Mouse (Mus musculus) megakaryocyte, adult 5-6 weeks (primary cell): ENCODE measurements around the gene Stard7. TPM values are rescaled to one million over a fixed set of nuclear protein-coding genes. Genes with fewer than 3 reads are reported as not detected.
A peak's percentile ranks its signal among the peaks of the same experiment; 100 is the strongest.
"Not testable (repeated sequence)": the region's sequence is repeated elsewhere in the genome, so short reads cannot be mapped to it uniquely, and the experiment has no call there.

ENCODE experiments used
- ATAC-seq: 2 replicates; pipeline ENCODE4 v1.8.0; 2016; ENCODE audit warnings: mild to moderate bottlenecking, inconsistent platforms; ENCODE audit not compliant: poor library complexity, severe bottlenecking
- total RNA-seq, 2 experiments: library from RNA; stranded (forward) in 1 of 2; stranded (reverse) in 1 of 2; fragments of 153-499, 151-499 nt in 1 of 2; fragments of 221-1000, 200-1000 nt in 1 of 2; gene quantifications; 2 replicates each; pipeline versions ENCODE4 v1.2.3 to v1.2.4; 2015 to 2017

Gene Stard7
- total RNA-seq, 2 experiments from 2014 or later: 42.0 to 65.1 TPM

- ATAC-seq: no peak
Measured at GRCm38 (mm10) chr2:127272806-127273205, 2.8 kb downstream of the Stard7 start.

DNA sequence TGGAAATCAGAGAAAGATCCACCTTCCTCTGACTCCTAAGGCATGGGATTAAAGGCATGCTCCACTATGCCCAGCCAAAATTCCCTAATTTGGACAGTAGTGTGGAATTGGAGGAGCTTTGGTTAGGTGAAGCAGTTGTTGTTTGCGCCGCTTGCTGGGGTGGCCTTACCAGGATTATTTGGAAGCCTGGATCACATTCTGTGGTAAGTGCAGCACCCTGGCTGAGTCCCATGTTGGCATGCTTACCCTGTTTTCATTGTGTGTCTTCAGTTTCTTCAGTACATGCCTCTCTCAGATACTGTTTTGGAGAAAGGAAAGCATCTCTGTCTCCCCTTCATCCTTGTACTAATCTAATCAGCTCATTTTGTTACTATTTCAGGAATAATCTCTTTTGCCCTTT is 4.6 kb downstream of the Stard7 start:
- no peak for ATAC-seq

DNA sequence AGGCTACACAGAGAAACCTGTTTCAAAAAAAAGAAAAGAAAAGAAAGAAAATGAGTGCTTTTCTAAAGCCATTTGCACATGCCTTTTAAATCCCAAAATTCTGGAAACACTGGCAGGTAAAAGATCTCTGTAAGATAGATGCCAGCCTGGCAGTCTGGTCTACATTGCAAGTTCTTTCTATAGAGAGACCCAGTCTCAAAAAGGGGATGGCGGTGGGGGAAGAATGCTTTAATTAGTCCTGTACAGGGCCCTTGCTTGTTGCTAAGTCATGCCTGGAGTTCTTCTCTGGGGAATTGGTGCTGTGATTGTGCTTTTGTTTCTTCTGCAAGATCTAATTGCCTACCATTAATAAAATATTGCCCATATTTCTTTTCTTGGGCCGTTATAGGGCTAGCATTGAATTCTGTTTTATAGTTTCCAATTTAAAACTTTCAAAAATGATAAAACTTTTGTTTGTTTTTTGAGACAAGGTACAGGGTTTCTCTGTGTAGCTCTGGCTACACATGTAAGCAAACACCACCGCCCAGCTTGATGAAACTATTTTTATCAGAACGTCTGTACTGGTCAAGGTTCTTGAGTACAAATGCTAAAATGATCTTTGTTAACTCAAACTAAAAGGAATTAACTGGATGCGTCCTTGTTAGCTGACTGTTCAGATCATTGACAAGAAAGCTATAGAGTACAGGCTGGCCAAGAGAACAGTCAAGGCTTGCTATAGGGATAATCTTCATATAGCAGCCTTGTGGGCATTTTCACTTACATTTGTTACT is 5.7 kb downstream of the Stard7 start:
- no peak for ATAC-seq

- peak; percentile 57 for ATAC-seq
Measured at GRCm38 (mm10) chr2:127278162-127278561, 8.1 kb downstream of the Stard7 start.

- ATAC-seq: no peak
Measured at GRCm38 (mm10) chr2:127292250-127292649, 22.2 kb downstream of the Stard7 start.

- no peak for ATAC-seq
Measured at GRCm38 (mm10) chr2:127297001-127297805, 27.2 kb downstream of the Stard7 start.

GRCm38 (mm10) chr2:127298056-127298455 is 28.0 kb downstream of the Stard7 start:
- no peak for ATAC-seq

- ATAC-seq: peak; percentile 58
Measured at GRCm38 (mm10) chr2:127300701-127301100, 30.7 kb downstream of the Stard7 start.

DNA sequence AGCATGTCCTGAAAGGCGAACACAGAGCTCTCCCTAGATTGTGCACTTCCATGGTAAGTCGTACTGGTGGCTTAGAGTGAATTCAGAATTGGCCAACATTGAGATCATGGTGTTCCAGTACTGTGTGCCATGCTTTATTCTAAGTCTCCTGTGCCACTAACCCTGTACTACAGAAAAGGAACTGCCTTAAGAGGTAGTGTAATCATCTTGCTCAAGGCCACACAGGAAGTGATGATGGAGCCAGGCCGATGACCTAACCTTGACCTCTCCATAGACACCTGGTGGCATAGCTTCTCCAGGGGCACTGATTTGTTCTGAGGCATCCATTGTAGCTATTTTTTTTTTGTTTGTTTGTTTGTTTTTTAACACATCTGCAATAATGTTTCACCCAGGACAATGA is 31.9 kb downstream of the Stard7 start:
- ATAC-seq: peak; percentile 96

DNA sequence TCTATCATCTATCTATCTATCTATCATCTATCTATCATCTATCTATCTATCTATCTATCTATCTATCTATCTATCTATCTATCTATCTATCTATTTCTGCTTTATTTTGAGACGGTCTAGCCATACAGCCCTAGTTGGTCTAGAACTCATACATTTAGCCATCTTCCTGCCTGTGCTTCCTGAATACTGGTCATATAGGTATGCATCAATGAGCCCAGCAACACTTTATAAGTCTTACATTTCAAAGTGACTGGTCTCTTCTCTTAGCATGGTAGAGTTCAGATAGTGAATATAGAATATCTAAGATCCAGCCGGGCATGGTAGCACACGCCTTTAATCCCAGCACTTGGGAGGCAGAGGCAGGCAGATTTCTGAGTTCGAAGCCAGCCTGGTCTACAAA is 34.2 kb downstream of the Stard7 start:
- ATAC-seq: not testable (repeated sequence)

DNA sequence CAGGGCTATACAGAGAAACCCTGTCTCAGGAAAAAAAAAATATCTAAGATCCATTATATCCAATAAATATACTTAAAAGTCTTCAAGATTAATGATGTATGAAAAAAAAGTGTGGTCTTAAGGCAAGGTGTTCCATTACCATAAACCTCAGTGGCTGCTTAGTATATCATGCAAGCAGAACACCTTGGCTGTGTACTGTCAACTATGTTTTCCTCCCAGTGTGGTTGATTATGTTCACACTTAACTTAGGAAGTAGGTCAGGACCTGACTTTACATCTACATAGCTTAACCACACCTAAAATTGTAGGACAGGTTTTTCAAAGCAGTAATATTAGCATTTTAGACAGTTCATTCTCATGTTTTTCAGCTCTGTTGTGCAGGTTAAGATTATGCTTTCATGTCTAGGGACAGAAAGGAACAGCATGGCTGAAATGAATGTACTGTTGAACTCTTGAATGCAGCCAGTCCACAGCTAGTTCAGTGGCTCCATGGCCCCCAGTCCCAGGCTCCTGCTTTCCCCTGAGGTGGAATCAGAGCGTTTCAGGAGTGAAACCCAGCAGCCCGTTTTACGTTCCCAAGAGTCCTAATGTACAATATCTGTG is 34.7 kb downstream of the Stard7 start:
- ATAC-seq: no peak

DNA sequence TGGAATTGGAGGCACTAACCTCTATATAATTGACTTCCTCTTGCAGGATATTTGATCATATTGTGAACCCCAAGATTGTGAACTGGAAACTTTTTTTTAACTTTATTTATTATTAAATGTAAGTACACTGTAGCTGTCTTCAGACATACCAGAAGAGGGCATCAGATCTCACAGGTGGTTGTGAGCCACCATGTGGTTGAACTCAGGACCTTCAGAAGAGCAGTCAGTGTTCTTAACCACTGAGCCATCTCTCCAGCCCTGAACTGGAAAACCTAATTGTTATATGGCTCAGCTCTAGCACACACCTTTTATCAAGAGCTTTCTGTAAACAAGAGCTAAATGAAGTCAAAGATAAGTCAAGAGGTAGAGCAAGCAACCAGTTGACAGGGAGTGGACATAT is 36.1 kb downstream of the Stard7 start:
- no peak for ATAC-seq

DNA sequence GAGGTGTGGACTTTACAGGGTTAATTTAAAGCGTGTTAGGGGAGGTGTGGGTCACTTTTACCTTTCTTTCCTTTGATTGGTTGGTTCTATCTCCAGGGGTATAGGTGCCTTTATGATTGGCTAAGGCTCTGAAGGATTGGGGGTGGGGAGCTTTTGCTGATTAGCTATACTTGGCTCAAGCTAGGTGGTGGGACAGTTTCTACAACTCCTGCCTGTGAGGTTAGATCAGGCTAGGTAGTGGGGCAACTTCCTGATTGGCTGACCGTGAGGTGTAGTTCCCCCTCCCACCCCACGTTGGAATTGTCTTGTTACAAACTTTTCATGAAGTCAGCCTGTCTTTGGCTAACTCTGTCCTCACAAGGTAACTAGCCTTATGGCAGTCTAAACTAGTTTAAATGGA is 37.2 kb downstream of the Stard7 start:
- peak; percentile 66 for ATAC-seq

DNA sequence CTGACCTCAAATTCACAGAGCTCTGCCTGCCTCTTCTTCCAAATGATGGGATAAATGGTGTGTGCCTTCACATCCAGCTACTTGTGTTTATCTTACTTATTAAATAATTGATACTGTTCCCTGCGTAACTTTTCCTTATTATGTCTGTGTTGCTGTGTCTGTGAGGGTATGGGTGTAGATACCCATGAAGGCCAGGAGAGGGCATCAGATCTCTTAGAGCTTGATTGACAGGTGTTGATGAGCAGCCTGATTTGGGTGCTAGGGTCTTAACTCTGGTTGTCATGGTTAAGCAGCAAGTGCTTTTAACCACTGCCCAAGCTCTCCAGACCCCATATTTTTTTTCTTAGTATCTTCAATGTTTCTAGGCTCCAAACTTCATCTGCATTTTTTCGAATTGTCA is 38.6 kb downstream of the Stard7 start:
- peak; percentile 58 for ATAC-seq

DNA sequence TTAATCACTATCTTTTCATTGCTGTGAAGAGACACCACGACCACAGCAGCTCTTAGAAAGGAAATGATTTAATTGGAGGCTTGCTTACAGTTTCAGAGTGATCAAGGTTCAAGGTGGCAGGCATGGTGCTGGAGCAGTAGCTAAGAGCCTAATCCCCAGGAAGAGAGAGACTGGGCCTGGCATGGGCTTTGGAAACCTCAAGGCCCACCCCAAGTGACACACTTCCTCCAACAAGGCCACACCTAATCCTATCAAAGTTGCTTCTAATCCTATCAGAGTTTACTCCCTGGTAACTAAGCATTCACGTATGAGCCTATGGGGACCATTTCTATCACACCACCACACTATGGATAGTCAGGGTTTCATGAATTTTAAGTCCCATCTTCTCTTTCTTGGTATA is 40.2 kb downstream of the Stard7 start:
- ATAC-seq: no peak

DNA sequence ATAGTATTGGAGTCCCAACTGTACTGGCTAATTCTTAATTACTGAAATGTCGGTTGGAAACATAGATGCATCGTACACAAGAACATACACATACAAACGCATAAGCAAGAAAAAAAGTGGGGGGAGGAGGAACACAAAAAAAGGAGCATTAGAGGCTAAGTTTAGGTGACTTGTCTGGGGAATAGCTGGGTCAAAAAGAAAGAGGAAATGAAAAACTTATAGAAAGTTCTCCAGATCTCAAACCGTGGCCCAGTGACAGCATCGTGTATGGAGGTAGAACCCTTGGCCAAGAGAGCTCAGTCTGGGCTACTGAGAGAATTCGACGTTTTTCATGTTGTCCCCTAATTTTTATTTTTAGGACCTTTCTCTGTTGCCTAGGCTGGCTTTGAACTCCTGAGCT is 40.7 kb downstream of the Stard7 start:
- no peak for ATAC-seq

DNA sequence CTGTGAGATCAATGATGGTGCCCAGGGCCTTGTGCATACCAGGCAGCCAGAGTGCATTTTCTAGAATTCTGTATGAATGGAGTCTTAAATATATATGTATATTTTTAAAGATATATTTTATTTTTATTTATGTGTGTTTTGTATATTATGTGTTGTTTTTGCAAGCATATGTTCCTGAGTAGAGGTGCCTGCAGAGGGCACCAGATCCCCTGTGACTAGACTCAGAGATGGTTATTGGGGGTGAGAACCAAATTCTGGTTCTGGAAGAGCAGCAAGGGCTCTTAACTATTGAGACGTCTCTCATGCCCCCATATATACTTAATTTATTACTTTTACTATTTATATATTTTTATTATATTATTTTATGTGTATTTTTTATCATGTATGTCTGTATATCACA is 41.2 kb downstream of the Stard7 start:
- ATAC-seq: no peak

- ATAC-seq: no peak
Measured at GRCm38 (mm10) chr2:127312801-127313200, 42.8 kb downstream of the Stard7 start.

GRCm38 (mm10) chr2:127313878-127314277 is 43.9 kb downstream of the Stard7 start:
- no peak for ATAC-seq

GRCm38 (mm10) chr2:127314467-127315154 is 44.6 kb downstream of the Stard7 start:
- ATAC-seq: peak; percentile 65

GRCm38 (mm10) chr2:127315155-127315470 is 45.1 kb downstream of the Stard7 start:
- no peak for ATAC-seq
